Comparison of ENCODE assay signal across 8 mouse cellular contexts in genomic region chr1:143777558-143778218, GRCm38 (mm10). TPM values are rescaled to one million over a fixed set of nuclear protein-coding genes. Genes with fewer than 3 reads are reported as not detected.
DNase-seq lines count a peak whose midpoint lies in the region; ATAC-seq and TF ChIP-seq lines count a peak whose summit lies in the region.

No protein-coding gene starts in this region.

- H3K36me3 ChIP-seq in forebrain, embryonic 11.5 days (ENCODE audit: control insufficient read depth, insufficient read depth, low read length) = no peaks in the 10 kb centered on the region
- peaks cover 6% of the 10 kb centered on the region; the same call in 1 of the 2 replicates for H3K36me3 ChIP-seq in limb, embryonic 10.5 days

- peak overlapping the region; percentile 83 for H3K9ac ChIP-seq in forebrain, embryonic 11.5 days (ENCODE audit: low read length)

- ATAC-seq in forebrain, embryonic 11.5 days (replicated peaks; ENCODE audit: low FRiP score) = peak; percentile 29
- ATAC-seq in monocyte, adult 5-6 weeks (replicated peaks; ENCODE audit: insufficient number of reproducible peaks, low FRiP score, low TSS enrichment, poor library complexity, severe bottlenecking) = peak; percentile 23

- H3K4me1 ChIP-seq in lung, adult 2 months (ENCODE audit: control insufficient read depth, insufficient read depth, low read length) = no peaks in the 10 kb centered on the region; the same call in 1 of the 2 replicates
- no peaks in the 10 kb centered on the region; the same call in 1 of the 2 replicates for H3K4me1 ChIP-seq in forebrain, embryonic 11.5 days (replicated peaks; ENCODE audit: control insufficient read depth, insufficient read depth, low read length)
- peaks cover 9% of the 10 kb centered on the region for H3K4me1 ChIP-seq in limb, embryonic 10.5 days

- H3K4me3 ChIP-seq in lung, adult 2 months (replicated peaks; ENCODE audit: extremely low read depth, low read depth, low read length) = peak overlapping the region; percentile 70
- H3K4me3 ChIP-seq in forebrain, embryonic 11.5 days (ENCODE audit: low read depth, low read length) = peak overlapping the region; percentile 85
- peak overlapping the region; percentile 87 for H3K4me3 ChIP-seq in limb, embryonic 10.5 days

- no peaks in the 10 kb centered on the region for H3K9me3 ChIP-seq in forebrain, embryonic 11.5 days (ENCODE audit: control insufficient read depth, low read length)
- no peaks in the 10 kb centered on the region for H3K9me3 ChIP-seq in limb, embryonic 10.5 days (replicated peaks)

- TF ChIP-seq POLR2A in lung, adult 2 months (IDR thresholded peaks at IDR 0.05; ENCODE audit: borderline replicate concordance, extremely low read depth, low read depth, low read length) = no peak

- H3K4me2 ChIP-seq in forebrain, embryonic 11.5 days (ENCODE audit: low read depth, low read length, severe bottlenecking) = peak overlapping the region; percentile 80

- under 1% methylated on average over 39 of the region's 39 CpGs for WGBS in lung, adult 2 months
- WGBS in forebrain, embryonic 11.5 days = under 1% methylated on average over 39 of the region's 39 CpGs
- WGBS in limb, embryonic 10.5 days = under 1% methylated on average over 39 of the region's 39 CpGs

- H3K27ac ChIP-seq in forebrain, embryonic 11.5 days (ENCODE audit: low read depth, low read length) = peak overlapping the region; percentile 15; the same call in 1 of the 2 replicates
- peak overlapping the region; percentile 90 for H3K27ac ChIP-seq in limb, embryonic 10.5 days

- no peaks in the 10 kb centered on the region for H3K27me3 ChIP-seq in forebrain, embryonic 11.5 days (ENCODE audit: control insufficient read depth, insufficient read depth, low read length)
- no peaks in the 10 kb centered on the region for H3K27me3 ChIP-seq in limb, embryonic 10.5 days (ENCODE audit: low read depth, poor library complexity, severe bottlenecking)

- no peak for DNase-seq in lung, adult 2 months
- no peak for DNase-seq in lung, postnatal 25 days (ENCODE audit: low spot score)
- peak; percentile 67 for DNase-seq in ZHBTc4 (ENCODE audit: low read depth, low spot score)
- DNase-seq in forebrain, embryonic 11.5 days (ENCODE audit: low spot score) = no peak
- DNase-seq in limb, embryonic 10.5 days (ENCODE audit: low spot score) = no peak
- no peak for DNase-seq in right cerebral cortex, postnatal 25 days
- no peak for DNase-seq in layer of hippocampus, postnatal 10 days (ENCODE audit: low spot score in 2 of 2)

- no peak for TF ChIP-seq CTCF in lung, adult 2 months (IDR thresholded peaks at IDR 0.05; ENCODE audit: insufficient read depth, low read length)

RNA-seq across cellular contexts. Expression of gene Uchl5, which starts 0.6 kb away (rescaled TPM):
- polyA plus RNA-seq in lung, adult 2 months (2012; rRNA removed) = 3.1 and 4.8 TPM in 2 replicates
- 79.6 and 87.8 TPM in 2 replicates for polyA plus RNA-seq in forebrain, embryonic 11.5 days (2014; fragmentation: Nextera tagmentation; extraction: Ambion mirVana)
- polyA plus RNA-seq in limb, embryonic 10.5 days (2016; fragmentation: Nextera tagmentation; extraction: Ambion mirVana) = 114 and 116 TPM in 2 replicates
- total RNA-seq in monocyte, adult 5-6 weeks (2017) = 65.4 to 91.0 TPM (median 83.2 TPM) in 3 replicates
- 10 to 100 TPM; 33.0 to 37.4 TPM for total RNA-seq in layer of hippocampus, postnatal 10 days (2021)

RNA-seq across cellular contexts. Expression of gene Trove2, which starts 0.8 kb away (rescaled TPM):
- polyA plus RNA-seq in lung, adult 2 months (2012; rRNA removed) = 2.9 and 5.1 TPM in 2 replicates
- 42.4 and 50.1 TPM in 2 replicates for polyA plus RNA-seq in forebrain, embryonic 11.5 days (2014; fragmentation: Nextera tagmentation; extraction: Ambion mirVana)
- polyA plus RNA-seq in limb, embryonic 10.5 days (2016; fragmentation: Nextera tagmentation; extraction: Ambion mirVana) = 17.3 and 23.6 TPM in 2 replicates
- 2.1 to 9.4 TPM (median 2.2 TPM) in 3 replicates for total RNA-seq in monocyte, adult 5-6 weeks (2017)
- 10 to 100 TPM; 31.9 to 32.2 TPM for total RNA-seq in layer of hippocampus, postnatal 10 days (2021)

Comparison
In these comparisons a context has a peak if more than half of its experiments do, and no peak if none do; other contexts are left out.
1. RNA of gene Uchl5, which starts 0.6 kb away (polyA plus RNA-seq): 114 to 116 TPM in limb, embryonic 10.5 days and 79.6 to 87.8 TPM in forebrain, embryonic 11.5 days; 3.1 to 4.8 TPM in lung, adult 2 months; every median in the first group is over 10 times any median in the second.
2. Peak in every context shown above with its lines, with median percentiles within 50 percentile points of each other: H3K4me3 ChIP-seq.